Mouse (Mus musculus) urinary bladder, postnatal 36 days (tissue): ENCODE results near the gene Trim62.

Experiments
- DNase-seq, 2 experiments: peaks; one replicate each; pipeline ENCODE4 v3.0.0; 2022; ENCODE audit warnings: low spot score in 2 of 2, mixed read lengths in 1 of 2

The Trim62 gene

DNA sequence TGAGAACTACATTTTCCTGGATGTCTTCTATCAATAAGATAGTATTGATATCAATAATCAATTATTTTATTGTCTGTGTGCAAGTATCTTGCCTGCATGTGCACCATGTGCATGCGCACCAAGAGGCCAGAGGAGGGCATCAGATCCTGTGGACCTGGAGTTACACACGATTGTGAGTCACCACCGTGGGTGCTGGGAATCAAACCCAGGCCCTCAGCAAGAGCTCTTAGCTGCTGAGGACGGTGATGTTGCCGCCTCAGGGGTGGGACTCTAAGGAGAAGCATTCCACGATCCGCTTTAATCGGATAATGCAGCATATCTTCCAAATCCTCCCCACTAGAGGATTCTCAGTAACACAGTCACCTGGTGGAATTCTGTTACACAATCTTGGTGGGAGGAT, 2.2 kb downstream of the Trim62 start:
- no peak for DNase-seq

DNA sequence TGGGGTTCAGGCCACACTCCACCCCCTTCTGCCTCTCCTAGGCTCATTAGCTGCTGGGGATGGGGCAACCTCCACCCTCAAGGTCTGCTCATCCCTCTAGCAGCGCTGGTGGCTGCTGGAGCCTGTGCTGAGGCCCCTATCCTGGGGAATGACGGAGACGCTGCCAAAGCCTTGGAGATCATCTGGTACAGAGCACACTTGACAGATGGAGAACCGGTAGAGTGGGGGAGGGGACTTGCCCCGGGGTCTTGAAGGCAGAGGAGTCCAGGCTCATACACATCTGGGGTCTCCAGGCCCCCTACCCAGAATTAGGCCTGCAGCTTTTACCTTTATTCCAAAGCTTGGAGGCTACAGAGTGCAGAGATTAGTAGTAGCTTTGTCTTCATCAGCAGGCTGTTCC, 3.2 kb downstream of the Trim62 start:
- no peak for DNase-seq

GRCm38 (mm10) chr4:128887026-128887425, 3.6 kb downstream of the Trim62 start:
- no peak for DNase-seq

DNA sequence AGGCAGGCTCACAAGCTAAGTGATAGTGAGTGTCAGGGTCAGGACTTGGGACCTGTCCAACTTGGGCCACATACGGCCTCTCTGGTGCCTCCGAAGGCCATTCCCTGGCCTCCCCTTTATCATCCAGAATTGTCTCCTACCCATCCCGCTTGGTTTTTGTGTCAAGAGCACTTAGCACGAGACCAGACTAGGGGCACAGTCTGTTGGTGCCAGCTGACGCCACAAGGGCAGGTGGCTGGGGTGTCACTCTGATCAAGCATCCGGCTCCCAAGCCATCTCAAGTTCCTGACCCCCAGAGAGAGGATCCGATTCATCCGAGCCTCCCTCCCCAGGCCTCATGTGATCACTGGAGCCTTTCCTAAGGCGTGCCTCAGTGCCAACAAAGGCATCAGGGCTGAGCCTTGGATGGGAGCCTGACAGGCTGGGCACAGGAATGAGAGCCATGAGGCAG, 4.3 kb downstream of the Trim62 start:
- no peak for DNase-seq

DNA sequence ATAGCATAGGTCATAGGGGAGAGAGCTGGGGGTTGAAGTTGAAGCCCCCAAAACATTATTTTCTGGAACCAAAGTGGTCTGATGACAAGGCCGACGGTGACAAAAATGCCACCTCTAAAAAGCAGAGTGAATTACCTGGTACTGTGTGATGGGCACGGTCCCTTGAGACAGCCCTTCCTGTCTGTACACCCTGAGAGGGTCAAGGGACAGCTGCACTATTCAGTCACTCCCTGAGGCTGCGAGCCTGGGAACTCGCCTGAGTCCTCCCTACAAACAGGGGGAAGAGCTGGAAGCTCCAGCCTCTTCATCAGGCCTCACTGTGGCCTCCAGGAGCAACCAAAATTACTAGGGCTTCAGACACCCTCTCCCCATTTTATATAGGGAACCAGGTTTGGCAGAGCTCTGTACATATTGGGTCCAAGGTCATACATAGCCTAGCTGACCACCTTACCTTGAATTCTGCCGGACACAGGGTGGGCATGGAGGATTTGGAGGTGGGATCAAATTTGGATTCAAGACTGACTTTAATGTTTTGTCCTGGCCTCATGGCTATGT, 5.1 kb downstream of the Trim62 start:
- no peak for DNase-seq

GRCm38 (mm10) chr4:128889752-128890630, 6.6 kb downstream of the Trim62 start:
- DNase-seq, result peak in 1 of 2 experiments; percentile 46

DNA sequence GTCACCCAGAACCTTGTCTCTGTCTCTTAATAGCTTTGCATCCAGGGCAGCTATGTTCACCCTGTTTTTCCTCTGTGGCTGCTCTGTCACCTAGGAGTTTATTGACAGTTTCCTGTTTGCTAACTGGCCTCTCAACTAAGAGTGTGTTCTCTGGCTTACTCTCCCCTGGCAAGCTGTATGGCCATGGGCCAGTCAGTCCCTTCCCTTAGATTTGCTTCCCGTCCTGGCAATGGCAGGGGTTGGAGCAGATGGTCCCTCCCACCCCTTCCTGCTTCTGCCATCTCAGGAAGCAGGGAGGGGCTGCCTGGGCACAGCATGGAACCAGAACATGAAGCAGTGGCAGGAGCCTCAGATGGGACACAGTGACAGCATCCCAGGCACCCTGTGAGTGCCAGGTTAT, 7.8 kb downstream of the Trim62 start:
- peak in 1 of 2 experiments; percentile 32 for DNase-seq

DNA sequence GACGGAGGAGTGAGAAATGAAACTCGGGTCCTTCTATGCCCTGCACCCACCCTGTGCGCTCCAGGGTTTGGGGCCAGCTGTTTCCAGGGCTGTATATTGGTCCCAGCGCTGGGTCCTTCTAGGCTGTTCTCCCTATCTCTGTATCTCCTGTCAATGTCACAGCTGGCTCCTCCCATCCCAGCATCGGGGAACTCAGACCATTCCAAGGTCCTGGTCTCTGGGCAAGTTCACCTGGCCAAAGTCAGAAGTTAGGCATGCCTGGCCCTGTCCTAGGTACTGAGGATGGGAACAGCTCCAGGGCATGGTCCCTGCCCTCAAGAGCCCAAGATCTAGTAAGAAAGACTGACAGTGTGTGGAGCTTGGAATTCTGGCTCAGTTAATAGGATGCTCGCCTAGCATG, 8.4 kb downstream of the Trim62 start:
- DNase-seq, result no peak

GRCm38 (mm10) chr4:128892188-128892587, 8.8 kb downstream of the Trim62 start:
- no peak for DNase-seq

DNA sequence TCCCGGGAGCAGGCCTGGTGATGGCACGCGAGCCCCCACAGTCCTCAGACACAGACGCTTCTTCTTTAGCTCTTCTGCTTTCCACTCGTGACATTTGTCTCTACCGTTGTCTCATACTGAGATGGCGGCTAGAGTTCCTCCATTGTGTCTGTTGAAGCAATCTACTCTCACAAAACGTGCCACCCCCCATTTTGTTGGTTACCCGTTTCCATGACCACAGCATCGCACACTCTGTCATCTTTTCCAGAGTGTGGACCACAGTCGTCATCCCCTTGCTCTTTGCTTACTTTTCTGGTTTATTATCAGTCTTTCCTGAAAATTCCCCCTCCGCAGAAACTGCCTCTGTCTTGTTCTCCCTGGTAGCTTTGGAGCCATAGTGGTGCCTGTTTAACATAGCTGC, 10.7 kb downstream of the Trim62 start:
- no peak for DNase-seq

- DNase-seq, result no peak
Measured at GRCm38 (mm10) chr4:128895841-128896240, 12.5 kb downstream of the Trim62 start.

DNA sequence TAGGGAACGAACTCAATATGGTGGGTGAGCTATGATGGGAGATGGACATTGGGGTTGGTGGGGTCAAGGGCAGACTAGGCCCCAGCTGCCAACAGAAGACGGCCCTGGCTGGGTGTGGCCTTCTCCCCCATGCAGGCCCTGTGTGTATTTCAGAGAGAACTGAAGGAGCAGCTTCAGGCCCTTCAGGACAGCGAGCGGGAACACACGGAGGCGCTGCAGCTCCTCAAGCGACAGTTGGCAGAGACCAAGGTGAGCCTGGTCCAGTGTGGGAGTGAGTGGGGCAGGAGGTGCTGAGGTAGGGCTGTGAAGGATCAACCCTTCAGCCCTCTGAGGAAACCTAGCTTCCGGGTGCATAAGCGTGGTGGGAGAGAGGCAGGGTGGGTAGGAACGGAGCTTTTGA, 13.3 kb downstream of the Trim62 start:
- no peak for DNase-seq

DNA sequence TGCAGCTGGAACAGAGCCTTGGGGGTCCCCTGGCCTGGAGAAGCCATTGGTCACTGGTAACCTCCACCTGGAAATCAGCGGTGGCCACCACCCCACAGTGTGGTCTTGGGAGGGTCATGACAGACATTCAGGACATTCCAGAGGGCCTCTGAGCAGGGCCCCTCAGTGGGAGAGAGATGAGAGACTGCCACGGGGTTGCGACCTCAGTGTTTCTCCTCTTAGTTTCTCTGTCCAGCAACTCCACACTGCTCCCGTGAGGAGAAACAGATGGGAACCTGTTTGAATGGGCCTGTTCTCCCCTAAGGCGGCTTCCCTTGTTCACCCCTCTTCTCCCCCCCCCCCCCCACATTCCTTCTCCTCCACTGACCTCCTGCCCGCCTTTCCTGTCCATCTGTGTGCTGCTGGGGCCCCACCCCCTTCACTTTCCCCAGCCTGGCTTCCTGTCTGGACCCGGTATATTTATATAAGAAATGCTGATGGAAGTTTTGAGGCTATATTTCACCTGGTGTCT, 14.6 kb downstream of the Trim62 start:
- no peak for DNase-seq

DNA sequence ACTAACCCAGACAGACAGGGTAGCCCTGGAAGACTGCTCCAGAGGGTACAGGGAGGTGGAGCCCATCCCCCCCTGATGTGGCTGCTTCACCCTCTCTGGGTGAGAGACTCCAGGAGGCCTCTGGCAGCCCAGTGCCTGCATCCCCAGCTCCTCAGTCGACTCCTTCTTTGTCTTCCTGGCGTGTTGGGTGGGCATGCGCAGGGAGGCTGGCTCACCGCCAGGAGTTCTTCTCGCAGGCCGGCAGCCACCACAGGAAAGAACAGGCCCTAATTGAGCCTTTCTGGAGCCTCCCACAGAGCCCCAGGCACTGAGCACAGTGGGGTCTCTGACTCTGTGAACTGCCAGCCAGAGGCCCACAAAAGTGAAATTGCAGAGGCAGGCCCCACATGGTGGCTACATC, 16.0 kb downstream of the Trim62 start:
- peak in 1 of 2 experiments; percentile 50 for DNase-seq

GRCm38 (mm10) chr4:128900484-128900883, 17.1 kb downstream of the Trim62 start:
- no peak for DNase-seq

- no peak for DNase-seq
Measured at GRCm38 (mm10) chr4:128902390-128902789, 19.0 kb downstream of the Trim62 start.

GRCm38 (mm10) chr4:128904035-128904800, 20.8 kb downstream of the Trim62 start:
- no peak for DNase-seq

DNA sequence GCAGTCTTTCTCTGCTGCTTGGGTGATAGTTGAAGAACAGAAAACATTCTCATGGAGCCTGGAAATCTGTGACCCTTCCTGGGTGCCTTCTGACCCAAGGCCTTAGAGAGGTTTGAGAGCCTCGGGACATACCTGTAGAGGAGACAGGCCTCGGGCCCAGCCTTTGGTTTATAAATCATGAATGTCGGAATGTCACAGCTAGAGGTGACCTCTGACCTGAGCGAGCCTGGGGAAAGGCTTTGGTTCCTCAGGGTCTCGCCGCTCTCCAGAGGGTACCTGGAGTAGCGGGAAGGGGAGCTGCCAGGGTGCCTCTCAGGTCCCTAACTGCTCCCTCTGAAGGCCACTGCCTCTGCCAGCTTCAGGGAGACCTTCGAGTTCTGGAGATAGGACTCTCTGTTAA, 21.9 kb downstream of the Trim62 start:
- DNase-seq, result no peak

GRCm38 (mm10) chr4:128906757-128907156, 23.4 kb downstream of the Trim62 start:
- no peak for DNase-seq

DNA sequence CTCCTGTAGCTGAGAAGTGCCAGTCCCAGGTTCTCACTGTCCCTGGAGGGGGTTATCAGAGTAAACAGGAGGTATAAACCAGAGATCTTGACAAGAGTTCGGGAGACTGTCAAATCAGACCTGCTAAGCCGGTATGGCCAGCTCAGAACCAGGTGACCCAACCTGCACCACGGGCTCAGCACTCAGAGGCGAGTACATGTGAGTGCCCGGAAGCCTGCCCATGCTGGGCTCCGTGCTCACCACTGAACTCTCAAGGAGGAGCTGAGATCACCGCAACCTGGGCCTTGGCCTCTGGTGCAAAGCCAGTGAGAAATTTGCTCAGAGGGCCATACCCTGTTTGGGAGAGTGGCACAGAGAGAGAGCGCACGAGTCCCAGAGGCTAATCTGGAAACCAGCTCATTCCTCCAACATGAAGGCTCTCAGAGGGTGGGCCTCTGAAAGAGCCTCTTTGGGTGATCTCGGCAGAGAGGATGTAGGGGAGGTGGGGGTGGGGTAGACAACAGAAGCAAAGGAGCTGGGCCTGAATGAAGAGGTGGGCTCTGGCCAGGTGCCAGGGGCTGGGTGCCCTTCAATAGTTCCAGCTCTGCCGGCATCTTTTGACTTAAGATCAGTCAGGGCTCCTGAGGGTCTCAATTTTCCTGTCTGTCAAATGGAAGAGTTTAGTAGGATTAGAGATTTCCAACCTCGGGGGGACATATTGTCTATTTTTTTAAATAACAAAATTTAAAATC, 24.0 kb downstream of the Trim62 start:
- DNase-seq, result peak; percentile 56 to 71

DNA sequence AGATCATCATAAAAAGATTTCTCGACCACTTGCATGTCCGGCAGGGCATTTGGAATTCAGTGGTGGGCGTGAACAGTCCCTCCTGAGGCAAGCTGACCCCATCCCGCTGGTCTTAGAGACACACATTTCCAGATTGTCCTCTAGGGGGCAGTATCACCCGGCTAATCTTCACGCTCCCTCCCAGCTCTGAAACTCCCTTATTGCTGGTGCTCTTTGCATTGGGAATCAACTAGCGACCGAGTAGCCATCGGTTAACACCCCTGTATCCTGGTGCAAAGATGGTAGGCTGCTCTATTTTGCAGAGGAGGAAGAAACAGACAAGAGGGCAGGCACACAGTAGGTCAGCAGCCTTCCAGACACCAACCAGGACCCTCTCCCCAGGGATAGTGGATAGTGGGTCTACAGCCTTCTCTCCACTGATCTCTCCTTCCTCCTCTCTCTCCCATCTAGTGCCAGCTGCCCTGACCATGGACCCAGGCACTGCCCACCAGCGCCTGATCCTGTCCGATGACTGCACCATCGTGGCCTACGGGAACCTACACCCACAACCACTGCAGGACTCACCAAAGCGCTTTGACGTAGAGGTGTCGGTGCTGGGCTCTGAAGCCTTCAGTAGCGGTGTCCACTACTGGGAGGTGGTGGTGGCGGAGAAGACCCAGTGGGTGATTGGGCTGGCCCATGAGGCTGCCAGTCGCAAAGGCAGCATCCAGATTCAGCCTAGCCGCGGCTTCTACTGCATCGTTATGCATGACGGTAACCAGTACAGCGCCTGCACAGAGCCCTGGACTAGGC, 25.4 kb downstream of the Trim62 start:
- DNase-seq, result no peak
